Mouse (Mus musculus) limb, embryonic 12.5 days (tissue): ENCODE results near the gene Pheta1. TPM values are rescaled to one million over a fixed set of nuclear protein-coding genes. Genes with fewer than 3 reads are reported as not detected.

Experiments used
- ATAC-seq: fragments of 200-750 bp; cut with Nextera tagmentation; 2 replicates; pipeline ENCODE4 v1.8.0; 2017; ENCODE audit warnings: low read depth, moderate TSS enrichment; ENCODE audit not compliant: insufficient number of reproducible peaks, insufficient read depth, low FRiP score, low TSS enrichment
- H3K27ac ChIP-seq: fragments of 300-500 bp; sonication (generic); 2 replicates; pipeline ENCODE4 v1.5.1; 2016; ENCODE audit warnings: mild to moderate bottlenecking, moderate library complexity
- H3K27me3 ChIP-seq: fragments of 300-500 bp; sonication (generic); 2 replicates; pipeline ENCODE4 v1.6.1; 2016; ENCODE audit warnings: mild to moderate bottlenecking, moderate library complexity
- H3K36me3 ChIP-seq: fragments of 300-500 bp; sonication (generic); 2 replicates; pipeline ENCODE4 v1.6.1; 2016; ENCODE audit warnings: mild to moderate bottlenecking, moderate library complexity
- H3K4me1 ChIP-seq: fragments of 300-500 bp; sonication (generic); replicated peaks from 2 replicates; pipeline ENCODE4 v1.6.1; 2016
- H3K4me2 ChIP-seq: fragments of 300-500 bp; sonication (generic); 2 replicates; pipeline ENCODE4 v1.6.1; 2016; ENCODE audit warnings: mild to moderate bottlenecking, moderate library complexity
- H3K4me3 ChIP-seq: fragments of 300-500 bp; sonication (generic); replicated peaks from 2 replicates; pipeline ENCODE4 v1.5.1; 2016; ENCODE audit warnings: mild to moderate bottlenecking
- H3K9ac ChIP-seq: fragments of 300-500 bp; sonication (generic); replicated peaks from 2 replicates; pipeline ENCODE4 v1.6.1; 2016; ENCODE audit warnings: mild to moderate bottlenecking, moderate library complexity
- H3K9me3 ChIP-seq: fragments of 300-500 bp; sonication (generic); 2 replicates; pipeline ENCODE4 v1.6.1; 2016; ENCODE audit warnings: mild to moderate bottlenecking, moderate library complexity
- WGBS: fragments of 180-500 bp; shearing (Covaris S2); methylation state at CpG from one replicate; pipeline ENCODE4 v1.1.7; 2016; 5-methylcytosine and 5-hydroxymethylcytosine counted together
- polyA plus RNA-seq: library from polyadenylated mRNA; unstranded; fragments of >200 nt; fragmentation: Nextera tagmentation; extraction: Ambion mirVana; gene quantifications from 2 replicates; pipeline ENCODE4 v1.2.1, GENCODE M21; 2016

Pheta1 gene
- polyA plus RNA-seq, 1 experiment from 2014 or later: 54.6 TPM

GRCm38 (mm10) chr5:121827876-121828275, 20.9 kb upstream of the Pheta1 start:
- H3K4me1 ChIP-seq: peaks cover 37% of the 10 kb centered on the region
- ATAC-seq: no peak
- no peak overlapping the region for H3K27ac ChIP-seq
- WGBS: 87% methylated on average over 4 of the region's 4 CpGs
- peak overlapping the region; percentile 94; the same call in 1 of the 2 replicates for H3K4me2 ChIP-seq
- H3K9me3 ChIP-seq: no peaks in the 10 kb centered on the region
- no peak overlapping the region for H3K9ac ChIP-seq
- peaks cover 38% of the 10 kb centered on the region for H3K27me3 ChIP-seq
- H3K36me3 ChIP-seq: peaks cover 41% of the 10 kb centered on the region
- H3K4me3 ChIP-seq: no peak overlapping the region

- Histone ChIP-seq H3K9me3 (no peaks in the 10 kb centered on the region), H3K4me1 (peaks cover 37% of the 10 kb centered on the region), H3K4me3 (peak overlapping the region; percentile 48), H3K27me3 (peaks cover 38% of the 10 kb centered on the region), H3K27ac (no peak overlapping the region), H3K4me2 (peak overlapping the region; percentile 94), H3K9ac (peak overlapping the region; percentile 60), H3K36me3 (peaks cover 39% of the 10 kb centered on the region)
- WGBS: 5% methylated on average over 82 of the region's 82 CpGs
- ATAC-seq: no peak
These were observed 20.0 kb upstream of the Pheta1 start for GRCm38 (mm10) chr5:121828491-121829432.

GRCm38 (mm10) chr5:121831002-121831601, 17.7 kb upstream of the Pheta1 start:
- no peak for ATAC-seq

GRCm38 (mm10) chr5:121832376-121833155, 16.2 kb upstream of the Pheta1 start:
- Histone ChIP-seq H3K27ac (no peak overlapping the region), H3K27me3 (peaks cover 43% of the 10 kb centered on the region), H3K36me3 (peaks cover 10% of the 10 kb centered on the region), H3K4me3 (no peak overlapping the region), H3K4me2 (no peak overlapping the region), H3K4me1 (peaks cover 57% of the 10 kb centered on the region), H3K9ac (no peak overlapping the region), H3K9me3 (no peaks in the 10 kb centered on the region)
- no peak for ATAC-seq
- 88% methylated on average over 6 of the region's 6 CpGs for WGBS

More at GRCm38 (mm10) chr5:121831002-121831601, 17.7 kb upstream of the Pheta1 start:
- Histone ChIP-seq H3K4me3 (no peak overlapping the region), H3K4me2 (no peak overlapping the region), H3K27me3 (peaks cover 38% of the 10 kb centered on the region), H3K4me1 (peaks cover 52% of the 10 kb centered on the region), H3K27ac (no peak overlapping the region), H3K9me3 (no peaks in the 10 kb centered on the region), H3K36me3 (peaks cover 19% of the 10 kb centered on the region), H3K9ac (no peak overlapping the region)
- 91% methylated on average over 6 of the region's 6 CpGs for WGBS

GRCm38 (mm10) chr5:121833159-121833558, 15.6 kb upstream of the Pheta1 start:
- H3K9ac ChIP-seq: no peak overlapping the region
- H3K27ac ChIP-seq: 0 out of 2 replicates have a peak overlapping the region, but pooled peaks have one; percentile 29
- H3K36me3 ChIP-seq: peaks cover 4% of the 10 kb centered on the region
- ATAC-seq: no peak
- H3K9me3 ChIP-seq: no peaks in the 10 kb centered on the region
- H3K4me2 ChIP-seq: peak overlapping the region; percentile 95; the same call in 1 of the 2 replicates
- 82% methylated on average over 2 of the region's 2 CpGs for WGBS
- no peak overlapping the region for H3K4me3 ChIP-seq
- H3K27me3 ChIP-seq: peaks cover 43% of the 10 kb centered on the region
- peaks cover 62% of the 10 kb centered on the region for H3K4me1 ChIP-seq

GRCm38 (mm10) chr5:121833572-121834240, 15.1 kb upstream of the Pheta1 start:
- WGBS: 33% methylated on average over 10 of the region's 10 CpGs
- Histone ChIP-seq H3K9me3 (no peaks in the 10 kb centered on the region), H3K4me3 (no peak overlapping the region), H3K27ac (0 out of 2 replicates have a peak overlapping the region, but pooled peaks have one; percentile 29), H3K9ac (peak overlapping the region; percentile 34; the same call in 1 of the 2 replicates), H3K27me3 (peaks cover 43% of the 10 kb centered on the region), H3K36me3 (no peaks in the 10 kb centered on the region), H3K4me2 (peak overlapping the region; percentile 95), H3K4me1 (peaks cover 62% of the 10 kb centered on the region)
- ATAC-seq: no peak

GRCm38 (mm10) chr5:121834241-121834606, 14.6 kb upstream of the Pheta1 start:
- Histone ChIP-seq H3K4me3 (0 out of 2 replicates have a peak overlapping the region, but pooled peaks have one; percentile 2), H3K9ac (peak overlapping the region; percentile 34; the same call in 1 of the 2 replicates), H3K27me3 (peaks cover 43% of the 10 kb centered on the region), H3K27ac (no peak overlapping the region), H3K9me3 (no peaks in the 10 kb centered on the region), H3K36me3 (no peaks in the 10 kb centered on the region), H3K4me2 (peak overlapping the region; percentile 95; the same call in 1 of the 2 replicates), H3K4me1 (peaks cover 61% of the 10 kb centered on the region)
- ATAC-seq: no peak
- WGBS: 63% methylated on average over 7 of the region's 7 CpGs

GRCm38 (mm10) chr5:121834991-121835747, 13.6 kb upstream of the Pheta1 start:
- peak overlapping the region; percentile 95 for H3K4me2 ChIP-seq
- WGBS: 17% methylated on average over 12 of the region's 12 CpGs
- no peaks in the 10 kb centered on the region for H3K9me3 ChIP-seq
- peak overlapping the region; percentile 75 for H3K4me3 ChIP-seq
- ATAC-seq: no peak
- peaks cover 57% of the 10 kb centered on the region for H3K4me1 ChIP-seq
- H3K36me3 ChIP-seq: no peaks in the 10 kb centered on the region
- H3K27ac ChIP-seq: no peak overlapping the region
- peak overlapping the region; percentile 73; the same call in 1 of the 2 replicates for H3K9ac ChIP-seq
- peaks cover 38% of the 10 kb centered on the region for H3K27me3 ChIP-seq

GRCm38 (mm10) chr5:121835949-121836691, 12.7 kb upstream of the Pheta1 start:
- Histone ChIP-seq H3K4me3 (peak overlapping the region; percentile 75), H3K36me3 (no peaks in the 10 kb centered on the region), H3K9me3 (no peaks in the 10 kb centered on the region), H3K4me1 (peaks cover 57% of the 10 kb centered on the region), H3K27me3 (peaks cover 30% of the 10 kb centered on the region), H3K9ac (peak overlapping the region; percentile 73), H3K4me2 (peak overlapping the region; percentile 95), H3K27ac (peak overlapping the region; percentile 64)
- WGBS: under 1% methylated on average over 51 of the region's 51 CpGs
- no peak for ATAC-seq
